Mouse (Mus musculus) lung, adult 2 months (tissue): ENCODE data around the gene Cfap77. TPM values are rescaled to one million over a fixed set of nuclear protein-coding genes. Genes with fewer than 3 reads are reported as not detected.

Experiments used
- DNase-seq: peaks from one replicate; pipeline ENCODE4 v3.0.0; 2022
- H3K4me1 ChIP-seq: fragments of 200-500 bp; 2 replicates; pipeline ENCODE4 v1.6.1; 2011; ENCODE audit warnings: low read length; ENCODE audit not compliant: control insufficient read depth, insufficient read depth
- H3K4me3 ChIP-seq: fragments of 200-500 bp; replicated peaks from 2 replicates; pipeline ENCODE3; 2011; ENCODE audit warnings: low read depth, mild to moderate bottlenecking, control low read depth, low read length; ENCODE audit errors: extremely low read depth
- CTCF ChIP-seq: fragments of 200-500 bp; IDR thresholded peaks from 2 replicates; pipeline ENCODE4 v1.5.1; 2011; ENCODE audit warnings: mild to moderate bottlenecking, low read length, control low read depth; ENCODE audit not compliant: insufficient read depth
- POLR2A ChIP-seq: fragments of 200-500 bp; IDR thresholded peaks from 2 replicates; pipeline ENCODE4 v1.6.1; 2011; ENCODE audit warnings: low read depth, mild to moderate bottlenecking, control low read depth, low read length, borderline replicate concordance; ENCODE audit errors: extremely low read depth
- WGBS: fragments of 180-500 bp; shearing (Covaris S2); methylation state at CpG from one replicate; pipeline ENCODE4 v1.1.7; 2018; 5-methylcytosine and 5-hydroxymethylcytosine counted together
- polyA plus RNA-seq: library from polyadenylated mRNA; depleted of rRNA; stranded (reverse); fragments of >200 nt; gene quantifications from 2 replicates; pipeline ENCODE4 v1.2.3, GENCODE M21; 2012

Gene Cfap77
- polyA plus RNA-seq, 1 experiment, result 4.6 TPM

- DNase-seq, result no peak
- 74% methylated on average over 15 of the region's 15 CpGs for WGBS
Measured at GRCm38 (mm10) chr2:28961024-28961585, 93.8 kb downstream of the Cfap77 start.

GRCm38 (mm10) chr2:28956874-28957273 is 98.0 kb downstream of the Cfap77 start:
- Histone ChIP-seq H3K4me1 (no peaks in the 10 kb centered on the region), H3K4me3 (no peak overlapping the region)
- no peak for TF ChIP-seq POLR2A
- TF ChIP-seq CTCF, result no peak
- 83% methylated on average over 4 of the region's 4 CpGs for WGBS
- no peak for DNase-seq

More at GRCm38 (mm10) chr2:28961024-28961585, 93.8 kb downstream of the Cfap77 start:
- no peak overlapping the region for H3K4me3 ChIP-seq
- no peaks in the 10 kb centered on the region for H3K4me1 ChIP-seq
- TF ChIP-seq POLR2A (no peak), CTCF (no peak)

GRCm38 (mm10) chr2:28954595-28954994 is 100.3 kb downstream of the Cfap77 start:
- WGBS, result 83% methylated on average over 9 of the region's 9 CpGs
- Histone ChIP-seq H3K4me1 (no peaks in the 10 kb centered on the region), H3K4me3 (no peak overlapping the region)
- TF ChIP-seq POLR2A (no peak), CTCF (no peak)
- DNase-seq, result no peak

GRCm38 (mm10) chr2:28952981-28953380 is 101.9 kb downstream of the Cfap77 start:
- Histone ChIP-seq H3K4me3 (no peak overlapping the region), H3K4me1 (no peaks in the 10 kb centered on the region)
- no peak for DNase-seq
- TF ChIP-seq CTCF, result no peak
- TF ChIP-seq POLR2A, result no peak
- 60% methylated on average over 8 of the region's 8 CpGs for WGBS

GRCm38 (mm10) chr2:28946312-28946711 is 108.6 kb downstream of the Cfap77 start:
- no peaks in the 10 kb centered on the region for H3K4me1 ChIP-seq
- no peak for DNase-seq
- 76% methylated on average over 3 of the region's 3 CpGs for WGBS
- TF ChIP-seq POLR2A (no peak), CTCF (no peak)
- H3K4me3 ChIP-seq, result no peak overlapping the region

GRCm38 (mm10) chr2:28945388-28945787 is 109.5 kb downstream of the Cfap77 start:
- no peak for DNase-seq
- TF ChIP-seq POLR2A (no peak), CTCF (no peak)
- no peak overlapping the region for H3K4me3 ChIP-seq
- H3K4me1 ChIP-seq, result no peaks in the 10 kb centered on the region
- WGBS, result 74% methylated on average over 6 of the region's 6 CpGs

GRCm38 (mm10) chr2:28943666-28944516 is 111.0 kb downstream of the Cfap77 start:
- Histone ChIP-seq H3K4me1 (no peaks in the 10 kb centered on the region), H3K4me3 (no peak overlapping the region)
- no peak for TF ChIP-seq CTCF
- TF ChIP-seq POLR2A, result no peak
- DNase-seq, result no peak
- WGBS, result 65% methylated on average over 30 of the region's 30 CpGs

- 54% methylated on average over 7 of the region's 7 CpGs for WGBS
- TF ChIP-seq CTCF (no peak), POLR2A (no peak)
- H3K4me3 ChIP-seq, result no peak overlapping the region
- no peaks in the 10 kb centered on the region for H3K4me1 ChIP-seq
- DNase-seq, result no peak
Measured at GRCm38 (mm10) chr2:28938997-28939396, 115.9 kb downstream of the Cfap77 start.

- 85% methylated on average over 3 of the region's 3 CpGs for WGBS
- TF ChIP-seq CTCF, result no peak
- TF ChIP-seq POLR2A, result no peak
- DNase-seq, result no peak
- no peaks in the 10 kb centered on the region for H3K4me1 ChIP-seq
- H3K4me3 ChIP-seq, result no peak overlapping the region
Measured at GRCm38 (mm10) chr2:28930571-28930970, 124.3 kb downstream of the Cfap77 start.

GRCm38 (mm10) chr2:28923912-28924311 is 131.0 kb downstream of the Cfap77 start:
- no peaks in the 10 kb centered on the region for H3K4me1 ChIP-seq
- TF ChIP-seq POLR2A (no peak), CTCF (peak; percentile 92)
- no peak overlapping the region for H3K4me3 ChIP-seq
- peak; percentile 45 for DNase-seq
- WGBS, result 4% methylated on average over 4 of the region's 4 CpGs
